Mouse (Mus musculus) cerebellum, adult 2 months (tissue): ENCODE data around the gene Arhgap29. TPM values are rescaled to one million over a fixed set of nuclear protein-coding genes. Genes with fewer than 3 reads are reported as not detected.

Experiments
- DNase-seq, 2 experiments: peaks; one replicate each; pipeline ENCODE4 v3.0.0; 2021
- H3K27ac ChIP-seq: fragments of 200-500 bp; 2 replicates; pipeline ENCODE4 v1.5.1; 2012; ENCODE audit warnings: low read length, control low read depth, inconsistent platforms; ENCODE audit not compliant: insufficient read depth
- H3K27me3 ChIP-seq: fragments of 200-500 bp; 2 replicates; pipeline ENCODE4 v1.6.1; 2012; ENCODE audit warnings: inconsistent platforms, mild to moderate bottlenecking, low read length, moderate library complexity; ENCODE audit not compliant: control insufficient read depth, insufficient read depth
- H3K4me1 ChIP-seq: fragments of 200-500 bp; 2 replicates; pipeline ENCODE4 v1.6.1; 2011; ENCODE audit warnings: low read length; ENCODE audit not compliant: control insufficient read depth, insufficient read depth
- H3K4me3 ChIP-seq: fragments of 200-500 bp; replicated peaks from 2 replicates; pipeline ENCODE3; 2011; ENCODE audit warnings: mild to moderate bottlenecking, low read depth, low read length, control low read depth; ENCODE audit not compliant: insufficient read depth
- CTCF ChIP-seq: fragments of 200-500 bp; IDR thresholded peaks from 2 replicates; pipeline ENCODE4 v1.5.1; 2011; ENCODE audit warnings: low read depth, mild to moderate bottlenecking, control low read depth, low read length, moderate library complexity, borderline replicate concordance; ENCODE audit not compliant: insufficient read depth
- POLR2A ChIP-seq: fragments of 200-500 bp; IDR thresholded peaks from 2 replicates; pipeline ENCODE4 v1.6.1; 2011; ENCODE audit warnings: low read length, control low read depth, borderline replicate concordance; ENCODE audit not compliant: insufficient read depth
- WGBS: fragments of 180-500 bp; shearing (Covaris S2); methylation state at CpG from one replicate; pipeline ENCODE4 v1.1.7; 2018; 5-methylcytosine and 5-hydroxymethylcytosine counted together
- polyA plus RNA-seq: library from polyadenylated mRNA; depleted of rRNA; stranded (reverse); fragments of >200 nt; gene quantifications from 2 replicates; pipeline ENCODE4 v1.2.3, GENCODE M21; 2012; rRNA removed

The Arhgap29 gene
- polyA plus RNA-seq, 1 experiment = 9.1 TPM

- DNase-seq = no peak
- no peak overlapping the region for H3K4me3 ChIP-seq
- no peaks in the 10 kb centered on the region for H3K27me3 ChIP-seq
- 71% methylated on average over 9 of the region's 9 CpGs for WGBS
- H3K4me1 ChIP-seq = no peaks in the 10 kb centered on the region
- no peak for TF ChIP-seq CTCF
- no peak for TF ChIP-seq POLR2A
- H3K27ac ChIP-seq = no peak overlapping the region
Observed at GRCm38 (mm10) chr3:122058439-122059198, 106.3 kb downstream of the Arhgap29 start.

- Histone ChIP-seq H3K27ac (no peak overlapping the region), H3K4me1 (no peaks in the 10 kb centered on the region), H3K27me3 (no peaks in the 10 kb centered on the region), H3K4me3 (no peak overlapping the region)
- DNase-seq = no peak
- TF ChIP-seq CTCF (no peak), POLR2A (no peak)
- 86% methylated on average over 10 of the region's 10 CpGs for WGBS
Observed at GRCm38 (mm10) chr3:122062586-122062985, 110.2 kb downstream of the Arhgap29 start.

DNA sequence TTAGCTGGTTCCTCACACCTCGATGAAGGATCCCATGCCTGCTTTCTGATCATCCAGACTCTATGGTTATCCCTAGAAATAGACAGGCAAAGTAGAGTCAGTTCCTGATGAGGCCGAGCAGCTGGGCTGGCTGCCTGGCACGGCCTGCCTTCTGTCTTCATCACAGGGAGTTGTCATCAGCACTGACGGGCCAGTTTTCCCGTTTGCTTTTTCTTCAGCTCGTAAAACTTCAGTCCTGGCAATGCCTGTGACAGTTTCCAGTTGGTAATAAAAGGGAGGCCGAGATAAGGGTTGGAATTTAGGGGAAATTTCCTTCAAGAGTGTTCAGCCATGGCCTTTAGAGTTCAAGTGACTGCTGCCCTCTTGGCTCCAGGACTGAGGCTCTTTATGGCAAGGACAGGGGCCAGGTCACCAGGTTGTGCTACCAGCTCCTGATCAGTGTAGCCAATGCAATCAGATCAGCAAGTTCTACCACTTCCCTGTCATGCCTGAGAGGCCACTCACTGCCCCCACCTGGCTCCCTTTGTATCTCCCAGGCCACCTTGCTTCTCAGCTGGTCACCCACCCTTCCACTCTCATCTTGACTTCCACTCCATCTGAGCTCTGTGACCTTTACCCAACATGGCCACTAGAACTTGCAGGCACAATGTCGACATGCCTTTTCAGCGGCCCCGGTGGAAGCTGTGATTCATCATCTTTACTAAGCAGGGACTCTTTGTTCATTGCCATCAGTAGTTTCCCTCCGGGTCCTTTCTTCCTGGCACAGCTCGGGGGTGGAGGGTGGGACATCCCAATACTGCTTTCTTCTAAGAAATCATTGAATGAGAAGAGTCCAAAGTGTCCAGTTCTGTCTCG, 112.4 kb downstream of the Arhgap29 start:
- 56% methylated on average over 13 of the region's 13 CpGs for WGBS

More for the DNA sequence above, 112.4 kb downstream of the Arhgap29 start:
- Histone ChIP-seq H3K27me3 (no peaks in the 10 kb centered on the region), H3K27ac (no peak overlapping the region), H3K4me1 (no peaks in the 10 kb centered on the region), H3K4me3 (no peak overlapping the region)
- no peak for DNase-seq
- no peak for TF ChIP-seq POLR2A
- TF ChIP-seq CTCF = no peak

Other genes starting within 250 kb of the Arhgap29 start
- 56.6 and 66.9 TPM in 2 replicates for gene F3, start 229.0 kb upstream of the Arhgap29 start, polyA plus RNA-seq
- 31.7 and 31.9 TPM in 2 replicates for gene Abcd3, start 137.2 kb upstream of the Arhgap29 start, polyA plus RNA-seq
- 2.3 and 5.0 TPM in 2 replicates for gene Abca4, start 91.9 kb downstream of the Arhgap29 start, polyA plus RNA-seq